Mouse (Mus musculus) embryonic facial prominence, embryonic 15.5 days (tissue): ENCODE data around the gene Wdfy2. TPM values are rescaled to one million over a fixed set of nuclear protein-coding genes. Genes with fewer than 3 reads are reported as not detected.

ENCODE experiments used
- ATAC-seq: fragments of 200-750 bp; cut with Nextera tagmentation; 2 replicates; pipeline ENCODE4 v1.8.0; 2017; ENCODE audit warnings: low read depth, moderate TSS enrichment; ENCODE audit not compliant: insufficient number of reproducible peaks, low FRiP score, low TSS enrichment
- H3K27ac ChIP-seq: fragments of 300-500 bp; sonication (generic); replicated peaks from 2 replicates; pipeline ENCODE4 v1.5.1; 2015; ENCODE audit warnings: mild to moderate bottlenecking, inconsistent platforms
- H3K27me3 ChIP-seq: fragments of 300-500 bp; sonication (generic); 2 replicates; pipeline ENCODE4 v1.6.1; 2015; ENCODE audit warnings: inconsistent platforms
- H3K36me3 ChIP-seq: fragments of 300-500 bp; sonication (generic); 2 replicates; pipeline ENCODE4 v1.6.1; 2015; ENCODE audit warnings: mild to moderate bottlenecking, inconsistent platforms
- H3K4me1 ChIP-seq: fragments of 300-500 bp; sonication (generic); 2 replicates; pipeline ENCODE4 v1.6.1; 2015; ENCODE audit warnings: inconsistent platforms
- H3K4me2 ChIP-seq: fragments of 300-500 bp; sonication (generic); replicated peaks from 2 replicates; pipeline ENCODE4 v1.6.1; 2015; ENCODE audit warnings: mild to moderate bottlenecking, inconsistent platforms
- H3K4me3 ChIP-seq: fragments of 300-500 bp; sonication (generic); replicated peaks from 2 replicates; pipeline ENCODE4 v1.5.1; 2015; ENCODE audit warnings: mild to moderate bottlenecking, inconsistent platforms
- H3K9ac ChIP-seq: fragments of 300-500 bp; sonication (generic); 2 replicates; pipeline ENCODE4 v1.6.1; 2015; ENCODE audit warnings: inconsistent platforms
- H3K9me3 ChIP-seq: fragments of 300-500 bp; sonication (generic); replicated peaks from 2 replicates; pipeline ENCODE4 v1.6.1; 2016; ENCODE audit warnings: inconsistent platforms
- WGBS: fragments of 180-500 bp; shearing (Covaris S2); methylation state at CpG from one replicate; pipeline ENCODE4 v1.1.7; 2015; 5-methylcytosine and 5-hydroxymethylcytosine counted together
- polyA plus RNA-seq: library from polyadenylated mRNA; unstranded; fragments of >200 nt; fragmentation: Nextera tagmentation; extraction: Ambion mirVana; gene quantifications from 2 replicates; pipeline ENCODE4 v1.2.1, GENCODE M21; 2015

Wdfy2 gene
- polyA plus RNA-seq, 1 experiment from 2014 or later: 8.2 TPM

DNA sequence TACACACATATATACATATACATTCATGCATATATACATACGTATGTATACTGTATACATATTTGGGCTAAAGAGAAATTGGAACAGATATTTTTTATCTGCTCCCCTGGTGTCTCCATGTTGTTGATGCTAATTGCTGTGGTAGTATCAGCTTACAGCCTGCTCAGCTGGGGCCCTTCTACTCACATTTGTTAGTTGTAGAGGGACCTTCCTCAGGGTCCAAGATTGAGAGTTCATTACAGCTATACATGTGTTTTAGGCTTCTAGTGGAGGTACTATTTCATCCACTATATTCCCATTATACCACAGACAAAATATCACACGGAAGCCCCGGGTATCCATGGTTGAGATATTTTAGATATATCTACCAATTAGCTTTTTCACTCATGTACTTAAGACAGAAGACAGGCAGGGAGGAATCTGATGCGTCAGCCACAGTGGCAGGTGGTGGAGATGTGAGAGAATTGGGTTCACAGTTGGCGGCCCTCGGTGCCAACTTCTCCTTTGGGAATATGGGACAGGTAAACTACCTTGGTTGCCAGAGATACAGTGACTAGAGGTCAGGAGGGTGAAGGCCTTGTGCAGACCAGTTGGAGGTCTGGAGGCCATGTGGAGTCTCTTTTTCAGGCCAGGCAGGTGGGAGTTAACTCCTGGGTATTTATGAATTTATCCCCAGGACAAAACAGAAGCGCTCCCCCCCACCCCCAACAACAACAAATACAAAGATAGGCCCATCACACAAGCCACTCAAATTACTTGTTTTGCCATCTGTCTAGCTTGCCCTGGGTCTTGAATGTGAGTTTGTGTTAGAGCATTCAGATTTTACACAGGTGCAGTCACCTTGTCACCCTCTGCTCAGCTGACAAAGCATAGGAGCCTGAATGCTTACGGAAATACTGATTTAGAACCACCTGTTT, 57.7 kb downstream of the Wdfy2 start:
- 0 out of 2 replicates have a peak, but pooled peaks cover 4% of the 10 kb centered on the region for H3K4me1 ChIP-seq
- no peak overlapping the region for H3K4me3 ChIP-seq
- no peaks in the 10 kb centered on the region for H3K27me3 ChIP-seq
- H3K36me3 ChIP-seq: no peaks in the 10 kb centered on the region
- H3K9me3 ChIP-seq: no peaks in the 10 kb centered on the region
- no peak for ATAC-seq
- WGBS: 80% methylated on average over 8 of the region's 8 CpGs
- no peak overlapping the region for H3K9ac ChIP-seq
- no peak overlapping the region for H3K4me2 ChIP-seq
- H3K27ac ChIP-seq: no peak overlapping the region

GRCm38 (mm10) chr14:62898061-62898460, 60.6 kb downstream of the Wdfy2 start:
- ATAC-seq: no peak
- 89% methylated on average over 6 of the region's 6 CpGs for WGBS
- H3K4me1 ChIP-seq: 0 out of 2 replicates have a peak, but pooled peaks cover under 1% of the 10 kb centered on the region

DNA sequence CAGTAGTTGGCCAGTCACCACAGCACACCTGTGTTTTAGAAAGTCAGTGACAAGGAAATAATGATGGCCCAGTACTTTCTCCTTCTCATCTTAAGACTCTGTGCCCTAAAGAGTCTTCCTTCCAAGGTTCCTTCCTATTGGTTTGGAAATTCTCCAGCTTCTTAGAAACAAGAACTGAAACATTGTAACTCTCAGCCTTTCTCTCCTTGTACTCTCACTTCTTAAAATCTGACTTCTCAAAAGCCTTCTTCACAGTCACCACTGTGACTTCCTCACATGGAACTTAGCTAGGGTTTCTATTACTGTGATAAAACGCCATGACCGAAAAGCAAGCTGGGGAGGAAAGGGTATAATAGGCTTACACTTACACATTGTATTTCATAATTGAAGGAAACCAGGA, 70.4 kb downstream of the Wdfy2 start:
- no peak overlapping the region for H3K9ac ChIP-seq
- no peak overlapping the region for H3K4me3 ChIP-seq
- no peaks in the 10 kb centered on the region for H3K9me3 ChIP-seq
- no peak overlapping the region for H3K27ac ChIP-seq
- WGBS: 77% methylated on average over 2 of the region's 2 CpGs
- H3K4me2 ChIP-seq: no peak overlapping the region
- H3K4me1 ChIP-seq: no peaks in the 10 kb centered on the region
- no peaks in the 10 kb centered on the region for H3K36me3 ChIP-seq
- H3K27me3 ChIP-seq: no peaks in the 10 kb centered on the region
- no peak for ATAC-seq

More at GRCm38 (mm10) chr14:62898061-62898460, 60.6 kb downstream of the Wdfy2 start:
- no peak overlapping the region for H3K4me3 ChIP-seq
- H3K27ac ChIP-seq: no peak overlapping the region
- no peaks in the 10 kb centered on the region for H3K9me3 ChIP-seq
- H3K36me3 ChIP-seq: no peaks in the 10 kb centered on the region
- no peak overlapping the region for H3K4me2 ChIP-seq
- H3K27me3 ChIP-seq: no peaks in the 10 kb centered on the region
- no peak overlapping the region for H3K9ac ChIP-seq

DNA sequence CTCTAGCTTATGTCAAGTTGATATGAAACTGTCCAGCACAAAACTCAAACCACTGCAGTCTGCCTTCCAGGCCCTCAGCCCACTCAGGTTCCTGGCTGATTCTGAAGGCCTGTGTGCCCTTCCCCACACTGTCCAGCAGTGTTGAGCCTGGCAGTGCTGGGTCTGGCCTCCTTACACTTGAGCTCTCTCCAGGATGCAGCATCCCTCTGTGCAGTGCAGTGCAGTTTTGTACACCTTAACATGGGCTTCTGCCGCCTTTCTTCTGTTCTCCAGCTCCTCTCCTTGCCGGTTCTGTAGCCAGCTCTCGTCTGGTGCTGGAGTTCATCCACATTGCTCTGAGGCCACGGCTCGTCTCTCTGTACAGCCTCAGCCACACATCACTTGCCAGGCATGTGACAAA, 71.1 kb downstream of the Wdfy2 start:
- WGBS: 86% methylated on average over 5 of the region's 5 CpGs
- Histone ChIP-seq H3K27me3 (no peaks in the 10 kb centered on the region), H3K4me1 (no peaks in the 10 kb centered on the region), H3K4me2 (no peak overlapping the region), H3K36me3 (no peaks in the 10 kb centered on the region), H3K9ac (no peak overlapping the region), H3K9me3 (no peaks in the 10 kb centered on the region), H3K4me3 (no peak overlapping the region), H3K27ac (no peak overlapping the region)
- no peak for ATAC-seq

- Histone ChIP-seq H3K4me3 (no peak overlapping the region), H3K4me1 (no peaks in the 10 kb centered on the region), H3K27me3 (no peaks in the 10 kb centered on the region), H3K27ac (no peak overlapping the region), H3K9ac (no peak overlapping the region), H3K9me3 (no peaks in the 10 kb centered on the region), H3K36me3 (no peaks in the 10 kb centered on the region), H3K4me2 (no peak overlapping the region)
- ATAC-seq: no peak
- 68% methylated on average over 4 of the region's 4 CpGs for WGBS
Observed at GRCm38 (mm10) chr14:62910859-62911258, 73.4 kb downstream of the Wdfy2 start.

DNA sequence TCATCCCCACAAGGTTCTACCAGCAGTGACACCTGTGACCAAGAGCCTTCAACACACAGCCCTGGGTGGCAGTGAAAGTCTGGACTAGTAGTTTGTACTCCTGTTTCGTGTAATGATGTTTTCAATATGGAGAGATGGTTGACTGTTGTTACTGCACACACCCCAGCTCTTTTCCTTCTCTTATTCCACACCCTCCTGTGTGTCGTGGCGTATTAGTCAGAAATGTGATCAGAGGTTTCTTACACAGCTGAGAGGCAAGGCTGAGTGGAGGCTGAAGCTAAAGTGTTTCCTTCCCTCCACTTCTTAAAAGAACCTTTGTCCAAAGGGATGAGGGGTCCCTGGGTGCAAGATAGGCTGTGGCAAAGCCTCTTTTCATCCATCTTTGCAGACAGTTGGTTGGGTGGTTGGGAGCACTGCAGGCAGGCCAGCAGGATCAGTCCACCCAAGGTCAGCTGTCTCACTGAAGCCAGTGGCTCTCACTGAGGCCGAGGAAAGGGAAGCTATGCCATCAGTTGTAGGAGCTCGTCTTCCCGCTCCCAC, 77.7 kb downstream of the Wdfy2 start:
- Histone ChIP-seq H3K27me3 (no peaks in the 10 kb centered on the region), H3K9me3 (no peaks in the 10 kb centered on the region), H3K9ac (no peak overlapping the region), H3K27ac (no peak overlapping the region), H3K4me3 (no peak overlapping the region), H3K4me2 (no peak overlapping the region), H3K4me1 (no peaks in the 10 kb centered on the region), H3K36me3 (peaks cover 5% of the 10 kb centered on the region; the same call in 1 of the 2 replicates)
- ATAC-seq: no peak
- 71% methylated on average over 6 of the region's 6 CpGs for WGBS

DNA sequence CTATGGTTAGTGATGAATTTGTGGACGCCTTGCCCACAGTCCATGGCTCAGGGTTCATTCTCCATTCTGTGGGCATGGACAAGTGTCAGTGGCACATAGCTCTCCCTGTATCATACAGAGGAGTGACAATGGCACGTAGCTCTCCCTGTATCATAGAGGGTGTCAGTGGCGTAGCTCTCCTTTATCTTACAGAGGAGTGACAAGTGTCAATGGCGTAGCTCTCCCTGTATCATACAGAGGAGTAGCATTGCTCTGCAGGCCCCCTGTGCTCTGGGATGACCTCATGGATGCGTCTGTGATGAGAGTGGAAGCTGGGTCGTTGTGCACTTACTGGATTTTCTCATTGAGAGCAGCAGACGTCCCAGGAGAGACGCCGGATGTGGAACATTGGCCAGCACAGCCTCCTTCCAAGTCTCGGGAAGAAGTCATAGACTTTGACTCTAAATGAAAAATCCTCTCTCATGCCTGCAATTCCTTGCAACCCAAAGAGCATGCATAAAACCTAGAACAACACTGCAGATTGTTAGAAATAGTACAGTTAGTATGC, 79.1 kb downstream of the Wdfy2 start:
- Histone ChIP-seq H3K9me3 (no peaks in the 10 kb centered on the region), H3K4me2 (no peak overlapping the region), H3K9ac (no peak overlapping the region), H3K4me3 (no peak overlapping the region), H3K27me3 (no peaks in the 10 kb centered on the region), H3K36me3 (peaks cover 5% of the 10 kb centered on the region; the same call in 1 of the 2 replicates), H3K27ac (no peak overlapping the region), H3K4me1 (no peaks in the 10 kb centered on the region)
- no peak for ATAC-seq
- 82% methylated on average over 10 of the region's 10 CpGs for WGBS

DNA sequence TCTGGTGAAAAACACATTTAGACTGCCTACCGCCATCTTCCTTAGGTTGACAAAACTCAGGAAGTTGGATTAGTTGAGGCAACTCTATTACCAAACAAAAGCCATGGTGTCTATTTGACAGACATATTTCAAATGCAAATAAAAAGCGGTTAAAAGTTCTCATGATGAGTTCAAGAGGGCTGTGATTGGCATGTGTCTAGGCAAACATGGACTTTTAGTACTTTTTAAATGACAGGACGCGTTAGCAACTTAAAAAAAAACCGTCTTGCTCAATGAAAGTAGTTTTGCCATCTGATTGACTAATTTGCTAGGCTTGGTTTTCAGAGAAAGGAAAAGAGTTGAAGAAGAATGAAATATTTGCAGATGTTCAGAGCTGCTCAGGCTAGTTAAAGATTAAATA, 83.9 kb downstream of the Wdfy2 start:
- WGBS: 82% methylated on average over 5 of the region's 5 CpGs
- Histone ChIP-seq H3K27ac (no peak overlapping the region), H3K4me2 (no peak overlapping the region), H3K27me3 (no peaks in the 10 kb centered on the region), H3K4me3 (no peak overlapping the region), H3K36me3 (peaks cover 9% of the 10 kb centered on the region; the same call in 1 of the 2 replicates), H3K9ac (no peak overlapping the region), H3K4me1 (no peaks in the 10 kb centered on the region), H3K9me3 (no peaks in the 10 kb centered on the region)
- no peak for ATAC-seq

GRCm38 (mm10) chr14:62922637-62923036, 85.2 kb downstream of the Wdfy2 start:
- Histone ChIP-seq H3K4me3 (no peak overlapping the region), H3K9me3 (no peaks in the 10 kb centered on the region), H3K36me3 (0 out of 2 replicates have a peak, but pooled peaks cover 5% of the 10 kb centered on the region), H3K9ac (no peak overlapping the region), H3K4me2 (no peak overlapping the region), H3K27ac (no peak overlapping the region), H3K27me3 (no peaks in the 10 kb centered on the region), H3K4me1 (no peaks in the 10 kb centered on the region)
- ATAC-seq: no peak

GRCm38 (mm10) chr14:62924800-62925199, 87.3 kb downstream of the Wdfy2 start:
- no peak overlapping the region for H3K27ac ChIP-seq
- H3K36me3 ChIP-seq: peaks cover 9% of the 10 kb centered on the region; the same call in 1 of the 2 replicates
- no peak overlapping the region for H3K4me3 ChIP-seq
- no peaks in the 10 kb centered on the region for H3K9me3 ChIP-seq
- H3K9ac ChIP-seq: no peak overlapping the region
- H3K27me3 ChIP-seq: no peaks in the 10 kb centered on the region
- 82% methylated on average over 4 of the region's 4 CpGs for WGBS
- no peaks in the 10 kb centered on the region for H3K4me1 ChIP-seq
- no peak for ATAC-seq
- H3K4me2 ChIP-seq: no peak overlapping the region

DNA sequence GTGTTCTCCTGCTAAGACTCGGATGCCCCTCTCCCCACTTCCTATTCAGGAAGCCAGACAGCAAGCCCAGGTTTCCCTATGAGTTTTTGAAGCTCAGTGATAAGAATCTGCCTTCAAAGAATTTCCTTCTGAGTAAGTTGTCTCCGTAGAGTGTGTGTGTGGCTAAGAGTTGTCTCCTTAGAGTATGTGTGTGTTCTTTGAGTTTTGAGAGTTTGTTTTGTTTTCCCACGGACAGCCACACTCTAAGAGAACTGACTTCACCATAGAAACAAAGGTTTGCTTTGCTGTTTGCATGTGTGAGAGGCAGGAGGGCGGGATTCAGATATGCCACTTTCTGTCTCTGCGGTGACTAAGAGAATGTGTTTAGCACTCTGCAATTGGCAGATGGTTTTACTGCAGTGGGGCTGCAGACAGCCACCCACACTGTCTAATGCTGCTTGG, 90.6 kb downstream of the Wdfy2 start:
- WGBS: 76% methylated on average over 5 of the region's 5 CpGs
- H3K27ac ChIP-seq: no peak overlapping the region

More for the DNA sequence above, 90.6 kb downstream of the Wdfy2 start:
- H3K4me3 ChIP-seq: no peak overlapping the region
- no peaks in the 10 kb centered on the region for H3K9me3 ChIP-seq
- H3K4me2 ChIP-seq: no peak overlapping the region
- H3K9ac ChIP-seq: no peak overlapping the region
- no peak for ATAC-seq
- H3K4me1 ChIP-seq: no peaks in the 10 kb centered on the region
- peaks cover 14% of the 10 kb centered on the region; the same call in 1 of the 2 replicates for H3K36me3 ChIP-seq
- no peaks in the 10 kb centered on the region for H3K27me3 ChIP-seq
